Mouse (Mus musculus) forebrain, embryonic 16.5 days (tissue): Measurements from ENCODE around the gene Fem1a. TPM values are rescaled to one million over a fixed set of nuclear protein-coding genes. Genes with fewer than 3 reads are reported as not detected.

ENCODE experiments used
- ATAC-seq: fragments of 200-750 bp; cut with Nextera tagmentation; 2 replicates; pipeline ENCODE4 v1.8.0; 2017; ENCODE audit warnings: mild to moderate bottlenecking, moderate library complexity
- H3K27ac ChIP-seq: fragments of 300-500 bp; sonication (generic); 2 replicates; pipeline ENCODE4 v1.5.1; 2014; ENCODE audit warnings: low read length, control low read depth
- H3K27me3 ChIP-seq: fragments of 300-500 bp; sonication (generic); replicated peaks from 2 replicates; pipeline ENCODE4 v1.6.1; 2014; ENCODE audit warnings: low read length; ENCODE audit not compliant: control insufficient read depth, insufficient read depth
- H3K36me3 ChIP-seq: fragments of 300-500 bp; sonication (generic); 2 replicates; pipeline ENCODE4 v1.6.1; 2014; ENCODE audit not compliant: control insufficient read depth, insufficient read depth
- H3K4me1 ChIP-seq: fragments of 300-500 bp; sonication (generic); replicated peaks from 2 replicates; pipeline ENCODE4 v1.6.1; 2014; ENCODE audit warnings: low read length; ENCODE audit not compliant: control insufficient read depth, insufficient read depth
- H3K4me2 ChIP-seq: fragments of 300-500 bp; sonication (generic); 2 replicates; pipeline ENCODE4 v1.6.1; 2014; ENCODE audit warnings: mild to moderate bottlenecking, low read length, control low read depth
- H3K4me3 ChIP-seq: fragments of 300-500 bp; sonication (generic); replicated peaks from 2 replicates; pipeline ENCODE4 v1.5.1; 2014; ENCODE audit warnings: mild to moderate bottlenecking, low read length, control low read depth
- H3K9ac ChIP-seq: fragments of 300-500 bp; sonication (generic); replicated peaks from 2 replicates; pipeline ENCODE4 v1.6.1; 2014; ENCODE audit warnings: low read depth, low read length, control low read depth
- H3K9me3 ChIP-seq: fragments of 300-500 bp; sonication (generic); 2 replicates; pipeline ENCODE4 v1.6.1; 2016; ENCODE audit warnings: low read length; ENCODE audit not compliant: control insufficient read depth
- WGBS: fragments of 180-500 bp; shearing (Covaris S2); extraction: QIAGEN DNeasy Blood & Tissue Kit; methylation state at CpG from one replicate; pipeline ENCODE4 v1.1.7; 2014; 5-methylcytosine and 5-hydroxymethylcytosine counted together
- polyA plus RNA-seq: library from polyadenylated mRNA; unstranded; fragments of >200 nt; fragmentation: Nextera tagmentation; extraction: Ambion mirVana; gene quantifications from 2 replicates; pipeline ENCODE4 v1.2.1, GENCODE M21; 2015

Fem1a gene
- polyA plus RNA-seq, 1 experiment from 2014 or later: 24.5 TPM

GRCm38 (mm10) chr17:56262645-56263094 lies 6.1 kb downstream of the Fem1a start:
- Histone ChIP-seq H3K4me3 (no peak overlapping the region), H3K9me3 (no peaks in the 10 kb centered on the region), H3K27me3 (no peaks in the 10 kb centered on the region), H3K4me1 (peaks cover 44% of the 10 kb centered on the region), H3K36me3 (peaks cover 8% of the 10 kb centered on the region), H3K4me2 (no peak overlapping the region), H3K9ac (no peak overlapping the region), H3K27ac (no peak overlapping the region)
- WGBS: 89% methylated on average over 3 of the region's 3 CpGs
- ATAC-seq: no peak

GRCm38 (mm10) chr17:56264020-56264419 lies 7.4 kb downstream of the Fem1a start:
- Histone ChIP-seq H3K4me3 (no peak overlapping the region), H3K36me3 (peaks cover 5% of the 10 kb centered on the region), H3K4me1 (peaks cover 33% of the 10 kb centered on the region), H3K4me2 (no peak overlapping the region), H3K27ac (no peak overlapping the region), H3K27me3 (no peaks in the 10 kb centered on the region), H3K9me3 (no peaks in the 10 kb centered on the region), H3K9ac (no peak overlapping the region)
- peak; percentile 57 for ATAC-seq
- WGBS: 19% methylated on average over 8 of the region's 8 CpGs

- no peak overlapping the region for H3K4me3 ChIP-seq
- no peaks in the 10 kb centered on the region for H3K27me3 ChIP-seq
- H3K4me2 ChIP-seq: no peak overlapping the region
- peaks cover 3% of the 10 kb centered on the region for H3K36me3 ChIP-seq
- ATAC-seq: no peak
- WGBS: 92% methylated on average over 4 of the region's 4 CpGs
- no peaks in the 10 kb centered on the region for H3K9me3 ChIP-seq
- H3K27ac ChIP-seq: no peak overlapping the region
- no peak overlapping the region for H3K9ac ChIP-seq
- H3K4me1 ChIP-seq: peaks cover 28% of the 10 kb centered on the region
These were observed 8.4 kb downstream of the Fem1a start for GRCm38 (mm10) chr17:56265011-56265410.

- Histone ChIP-seq H3K4me3 (no peak overlapping the region), H3K9ac (no peak overlapping the region), H3K4me1 (peaks cover 20% of the 10 kb centered on the region), H3K27ac (no peak overlapping the region), H3K9me3 (no peaks in the 10 kb centered on the region), H3K36me3 (peaks cover 2% of the 10 kb centered on the region), H3K27me3 (no peaks in the 10 kb centered on the region), H3K4me2 (no peak overlapping the region)
- no peak for ATAC-seq
- 94% methylated on average over 3 of the region's 3 CpGs for WGBS
These were observed 9.3 kb downstream of the Fem1a start for GRCm38 (mm10) chr17:56265869-56266268.

- Histone ChIP-seq H3K4me3 (no peak overlapping the region), H3K27me3 (no peaks in the 10 kb centered on the region), H3K4me1 (peaks cover 16% of the 10 kb centered on the region), H3K9ac (no peak overlapping the region), H3K4me2 (no peak overlapping the region), H3K36me3 (no peaks in the 10 kb centered on the region; the same call in 1 of the 2 replicates), H3K9me3 (no peaks in the 10 kb centered on the region), H3K27ac (no peak overlapping the region)
- ATAC-seq: no peak
- 74% methylated on average over 3 of the region's 3 CpGs for WGBS
These were observed 9.7 kb downstream of the Fem1a start for GRCm38 (mm10) chr17:56266271-56266670.

GRCm38 (mm10) chr17:56269153-56269630 lies 12.6 kb downstream of the Fem1a start:
- Histone ChIP-seq H3K27me3 (no peaks in the 10 kb centered on the region), H3K27ac (peak overlapping the region; percentile 74), H3K4me2 (peak overlapping the region; percentile 64), H3K4me3 (peak overlapping the region; percentile 36), H3K4me1 (peaks cover 8% of the 10 kb centered on the region), H3K9me3 (no peaks in the 10 kb centered on the region), H3K9ac (peak overlapping the region; percentile 42), H3K36me3 (no peaks in the 10 kb centered on the region)
- 19% methylated on average over 12 of the region's 12 CpGs for WGBS
- ATAC-seq: peak; percentile 91

GRCm38 (mm10) chr17:56269741-56270140 lies 13.1 kb downstream of the Fem1a start:
- H3K27ac ChIP-seq: no peak overlapping the region; the same call in 1 of the 2 replicates
- no peaks in the 10 kb centered on the region for H3K27me3 ChIP-seq
- H3K4me2 ChIP-seq: peak overlapping the region; percentile 64
- peak overlapping the region; percentile 42 for H3K9ac ChIP-seq
- H3K4me1 ChIP-seq: peaks cover 8% of the 10 kb centered on the region
- 71% methylated on average over 3 of the region's 3 CpGs for WGBS
- H3K36me3 ChIP-seq: no peaks in the 10 kb centered on the region
- H3K4me3 ChIP-seq: peak overlapping the region; percentile 36
- peak; percentile 6; the same call in 1 of the 2 replicates for ATAC-seq
- no peaks in the 10 kb centered on the region for H3K9me3 ChIP-seq

GRCm38 (mm10) chr17:56271609-56272253 lies 15.1 kb downstream of the Fem1a start:
- Histone ChIP-seq H3K27ac (no peak overlapping the region), H3K9me3 (no peaks in the 10 kb centered on the region), H3K27me3 (no peaks in the 10 kb centered on the region), H3K4me3 (no peak overlapping the region), H3K9ac (no peak overlapping the region), H3K4me1 (peaks cover 16% of the 10 kb centered on the region), H3K36me3 (no peaks in the 10 kb centered on the region), H3K4me2 (no peak overlapping the region)
- no peak for ATAC-seq
- 86% methylated on average over 12 of the region's 12 CpGs for WGBS

- Histone ChIP-seq H3K4me3 (no peak overlapping the region), H3K4me1 (peaks cover 19% of the 10 kb centered on the region), H3K27me3 (no peaks in the 10 kb centered on the region), H3K36me3 (no peaks in the 10 kb centered on the region), H3K9ac (no peak overlapping the region), H3K9me3 (no peaks in the 10 kb centered on the region), H3K27ac (no peak overlapping the region), H3K4me2 (no peak overlapping the region)
- WGBS: 75% methylated on average over 3 of the region's 3 CpGs
- no peak for ATAC-seq
These were observed 16.0 kb downstream of the Fem1a start for GRCm38 (mm10) chr17:56272644-56273043.
